8 mouse cellular contexts compared by ENCODE assay signal in the genomic region with DNA sequence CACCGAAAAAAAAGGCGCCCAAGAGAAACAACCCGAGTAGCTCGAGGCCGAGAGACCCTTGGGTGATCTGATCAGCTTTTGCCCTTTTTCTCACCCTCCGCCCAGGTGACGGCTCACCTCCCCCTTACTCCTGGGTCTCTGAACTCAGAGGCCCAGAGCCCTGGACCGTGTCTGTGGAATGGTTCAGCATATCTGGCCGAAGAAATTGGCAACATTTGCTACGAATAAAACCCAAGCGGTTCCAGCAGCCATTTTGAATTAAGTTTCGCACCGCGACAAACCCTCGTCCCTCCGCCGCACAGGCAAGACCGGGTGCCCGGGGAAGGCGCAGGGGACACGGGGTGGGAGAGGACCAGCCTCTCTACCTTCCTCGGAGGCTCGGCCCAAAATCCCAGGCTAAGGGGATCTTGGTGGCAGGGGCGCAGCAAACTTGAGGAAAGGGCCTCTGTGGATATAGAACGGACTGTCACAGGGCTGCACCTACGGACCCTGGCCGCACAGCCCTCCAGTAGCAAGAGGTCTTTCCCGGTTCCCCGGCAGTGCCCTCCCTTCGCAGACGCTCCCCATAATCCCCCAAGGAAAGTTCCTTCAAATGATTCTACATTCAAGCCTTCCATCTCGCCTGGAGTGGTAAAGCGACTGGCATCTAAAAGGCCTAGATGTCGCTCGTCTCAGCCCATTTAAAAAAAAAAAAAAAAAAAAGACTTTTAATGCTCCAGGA. TPM values are rescaled to one million over a fixed set of nuclear protein-coding genes. Genes with fewer than 3 reads are reported as not detected.
A peak's percentile ranks its signal among the peaks of the same experiment; 100 is the strongest.
DNase-seq lines count a peak whose midpoint lies in the region; ATAC-seq and TF ChIP-seq lines count a peak whose summit lies in the region.

No protein-coding gene starts in this region.

- 0 out of 2 replicates have a peak, but pooled peaks cover 3% of the 10 kb centered on the region for H3K36me3 ChIP-seq in spleen, adult 2 months (ENCODE audit: control insufficient read depth, insufficient read depth, low read length)
- H3K36me3 ChIP-seq in liver, embryonic 12.5 days = peaks cover 12% of the 10 kb centered on the region; the same call in 1 of the 2 replicates

- intact Hi-C loops in heart, postnatal 10 days (cut with DNase I) = no loop called here

- H3K4me3 ChIP-seq in spleen, adult 2 months (ENCODE audit: extremely low read depth, insufficient read depth, insufficient read length) = peak overlapping the region; percentile 48
- H3K4me3 ChIP-seq in liver, embryonic 12.5 days = peak overlapping the region; percentile 65
- peak overlapping the region; percentile 53 for H3K4me3 ChIP-seq in olfactory bulb, adult 2 months (ENCODE audit: insufficient read depth, low read depth, low read length)
- no peak overlapping the region; the same call in 1 of the 2 replicates for H3K4me3 ChIP-seq in layer of hippocampus, adult 2 months

- peak overlapping the region; percentile 26; the same call in 1 of the 2 replicates for H3K27ac ChIP-seq in spleen, adult 2 months (ENCODE audit: insufficient read depth, low read length)
- H3K27ac ChIP-seq in liver, embryonic 12.5 days = peak overlapping the region; percentile 45
- peak overlapping the region; percentile 57; the same call in 1 of the 2 replicates for H3K27ac ChIP-seq in olfactory bulb, adult 2 months (ENCODE audit: insufficient read depth, low read depth, low read length)
- no peak overlapping the region for H3K27ac ChIP-seq in layer of hippocampus, adult 2 months

- ATAC-seq in liver, embryonic 12.5 days = no peak

- TF ChIP-seq POLR2A in spleen, adult 2 months (IDR thresholded peaks at IDR 0.05; ENCODE audit: low read depth, low read length) = no peak
- no peak for TF ChIP-seq POLR2A in olfactory bulb, adult 2 months (IDR thresholded peaks at IDR 0.05; ENCODE audit: insufficient read depth, low read depth, low read length)

- no peak for DNase-seq in spleen, adult 2 months (ENCODE audit: low read depth in 1 of 2, low spot score in 2 of 2)
- DNase-seq in spleen, adult 18-20 months = no peak
- DNase-seq in embryo, embryonic 9.5 days (ENCODE audit: extremely low spot score) = peak; percentile 68
- peak; percentile 66 to 75 for DNase-seq in heart, postnatal 10 days
- no peak for DNase-seq in layer of hippocampus, adult 2 months (ENCODE audit: low spot score in 2 of 2)
- DNase-seq in T-cell, adult 2 months (ENCODE audit: low spot score) = no peak

- peak overlapping the region; percentile 89 for H3K4me2 ChIP-seq in liver, embryonic 12.5 days

- 8% methylated on average over 35 of the region's 35 CpGs for WGBS in spleen, adult 2 months
- 3% methylated on average over 35 of the region's 35 CpGs for WGBS in liver, embryonic 12.5 days (ENCODE audit: insufficient replicate concordance)
- 39% methylated on average over 35 of the region's 35 CpGs for WGBS in olfactory bulb, adult 2 months

- peak overlapping the region; percentile 74 for H3K9ac ChIP-seq in liver, embryonic 12.5 days

- H3K4me1 ChIP-seq in spleen, adult 2 months (ENCODE audit: control insufficient read depth, insufficient read depth, insufficient read length) = peaks cover 6% of the 10 kb centered on the region
- peaks cover 21% of the 10 kb centered on the region for H3K4me1 ChIP-seq in liver, embryonic 12.5 days
- H3K4me1 ChIP-seq in olfactory bulb, adult 2 months (ENCODE audit: control insufficient read depth, insufficient read depth, low read length) = peaks cover 9% of the 10 kb centered on the region; the same call in 1 of the 2 replicates

- H3K27me3 ChIP-seq in spleen, adult 2 months (ENCODE audit: control insufficient read depth, insufficient read depth, low read length) = peaks cover 14% of the 10 kb centered on the region
- H3K27me3 ChIP-seq in liver, embryonic 12.5 days (replicated peaks) = peaks cover 63% of the 10 kb centered on the region

- TF ChIP-seq CTCF in spleen, adult 2 months (IDR thresholded peaks at IDR 0.05; ENCODE audit: extremely low read depth, insufficient read depth, insufficient read length, insufficient replicate concordance) = no peak
- TF ChIP-seq CTCF in olfactory bulb, adult 2 months (IDR thresholded peaks at IDR 0.05; ENCODE audit: insufficient read depth, low read depth, low read length) = no peak
- no peak for TF ChIP-seq CTCF in layer of hippocampus, adult 2 months (conservative IDR thresholded peaks at IDR 0.05)

- H3K9me3 ChIP-seq in liver, embryonic 12.5 days (replicated peaks) = no peaks in the 10 kb centered on the region

RNA-seq across cellular contexts. Expression of a gene that starts 4.2 kb away (rescaled TPM):
- polyA plus RNA-seq in spleen, adult 2 months (2012; rRNA removed) = 5.0 and 5.9 TPM in 2 replicates
- 10 to 100 TPM; 26.9 to 44.1 TPM for total RNA-seq in heart, postnatal 10 days (2021)
- polyA plus RNA-seq in liver, embryonic 12.5 days (2016; fragmentation: Nextera tagmentation; extraction: Ambion mirVana) = 24.6 TPM in 2 replicates
- polyA plus RNA-seq in olfactory bulb, adult 2 months (2012; ENCODE audit: insufficient read depth, insufficient read length, low replicate concordance, missing spikeins) = not detected in 2 replicates
- 1 to 10 TPM; 1.8 to 1.9 TPM for total RNA-seq in layer of hippocampus, adult 2 months (2021)

Comparison
In these comparisons a context has a peak if more than half of its experiments do, and no peak if none do; other contexts are left out.
1. DNase-seq: peak in embryo, embryonic 9.5 days (single experiment) and heart, postnatal 10 days (2 of 2); none in spleen, adult 2 months (0 of 2), spleen, adult 18-20 months (0 of 2), layer of hippocampus, adult 2 months (0 of 2) and T-cell, adult 2 months (single experiment).